ENCODE assay signal across 11 mouse cellular contexts in the genomic region with DNA sequence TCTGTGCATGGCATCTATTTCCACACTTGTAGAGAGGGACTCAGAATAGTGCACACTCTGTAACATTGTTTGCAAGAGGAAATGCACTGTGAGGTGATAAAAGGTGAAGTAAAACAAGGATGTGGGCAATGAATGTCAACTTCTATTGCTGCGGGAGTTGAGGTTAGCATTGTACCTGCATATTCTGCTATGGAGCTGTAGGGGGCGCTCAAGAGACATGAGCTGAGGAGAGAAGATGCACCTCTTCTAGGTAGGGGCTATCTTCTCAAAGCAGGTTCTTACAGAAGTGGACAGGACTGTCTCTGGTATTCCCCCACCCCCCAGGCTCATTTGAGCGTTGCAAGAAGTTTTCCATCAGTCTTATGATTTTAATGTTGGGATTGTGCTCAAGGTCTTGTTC. TPM values are rescaled to one million over a fixed set of nuclear protein-coding genes. Genes with fewer than 3 reads are reported as not detected.
DNase-seq lines count a peak whose midpoint lies in the region; TF ChIP-seq lines count a peak whose summit lies in the region.
"Had no signal": no experiment of that assay in that cellular context is flagged by ENCODE, and none has a peak within 500 bp of the region (broad histone marks: within the 10 kb centered on the region; RNA-seq: fewer than 3 reads in every experiment).

No protein-coding gene starts in this region.

- DNase-seq in kidney, adult 2 months: no peak
- DNase-seq in kidney, adult 8-10 months: no peak
- DNase-seq in thymus, postnatal 14 days: peak; percentile 13
- DNase-seq in thymus, adult 2 months: no peak
- peak; percentile 51 for DNase-seq in ZHBTc4 (ENCODE audit: low read depth, low spot score)
- no peak for DNase-seq in neural tube, embryonic 10.5 days (ENCODE audit: extremely low spot score, low spot score)
- DNase-seq in layer of hippocampus, adult 9-10 months (ENCODE audit: low spot score): no peak
- DNase-seq: cerebellum, adult 11-12 months had no signal

- 58% methylated on average over 3 of the region's 3 CpGs for WGBS in kidney, adult 2 months
- WGBS in thymus, adult 2 months: 31% methylated on average over 3 of the region's 3 CpGs

- peak; percentile 41; the same call in 1 of the 2 replicates for TF ChIP-seq CTCF in kidney, adult 2 months (conservative IDR thresholded peaks at IDR 0.05; ENCODE audit: insufficient read depth, insufficient read length, low read depth, low read length)
- no peak for TF ChIP-seq CTCF in thymus, adult 2 months (IDR thresholded peaks at IDR 0.05; ENCODE audit: borderline replicate concordance, control insufficient read depth, extremely low read depth, insufficient read depth, low read length, poor library complexity)

- H3K36me3 ChIP-seq in kidney, adult 2 months (ENCODE audit: control insufficient read depth, insufficient read depth, low read length): no peaks in the 10 kb centered on the region
- H3K36me3 ChIP-seq in thymus, adult 2 months (ENCODE audit: control insufficient read depth, insufficient read depth, low read length): no peaks in the 10 kb centered on the region
- H3K36me3 ChIP-seq: hindbrain, embryonic 15.5 days; limb, embryonic 13.5 days; neural tube, embryonic 13.5 days had no signal

- H3K27me3 ChIP-seq in kidney, adult 2 months (replicated peaks; ENCODE audit: control insufficient read depth, insufficient read depth, low read length): no peaks in the 10 kb centered on the region
- peaks cover 8% of the 10 kb centered on the region; the same call in 1 of the 2 replicates for H3K27me3 ChIP-seq in thymus, adult 2 months (ENCODE audit: control insufficient read depth, insufficient read depth, low read length)

- H3K4me1 ChIP-seq in kidney, adult 2 months (ENCODE audit: control insufficient read depth, insufficient read depth, low read length): no peaks in the 10 kb centered on the region
- H3K4me1 ChIP-seq in thymus, adult 2 months (replicated peaks; ENCODE audit: control insufficient read depth, insufficient read depth, low read length): no peaks in the 10 kb centered on the region

- no peak overlapping the region for H3K27ac ChIP-seq in kidney, adult 2 months (ENCODE audit: insufficient read depth, low read depth, low read length)
- H3K27ac ChIP-seq in thymus, adult 2 months (ENCODE audit: control insufficient read depth, insufficient read depth, low read length): no peak overlapping the region
- H3K27ac ChIP-seq: hindbrain, embryonic 15.5 days; limb, embryonic 13.5 days; neural tube, embryonic 13.5 days had no signal

- no peak overlapping the region for H3K4me3 ChIP-seq in kidney, adult 2 months (ENCODE audit: insufficient read depth, low read depth, low read length)
- H3K4me3 ChIP-seq in thymus, adult 2 months (ENCODE audit: control insufficient read depth, insufficient read depth, low read length): no peak overlapping the region
- H3K4me3 ChIP-seq: hindbrain, embryonic 15.5 days; limb, embryonic 13.5 days; neural tube, embryonic 13.5 days had no signal

- TF ChIP-seq POLR2A in kidney, adult 2 months (IDR thresholded peaks at IDR 0.05; ENCODE audit: low read depth, low read length): no peak
- TF ChIP-seq POLR2A in thymus, adult 2 months (IDR thresholded peaks at IDR 0.05; ENCODE audit: control insufficient read depth, extremely low read depth, insufficient read depth, low read length, poor library complexity): no peak

RNA-seq across cellular contexts. Expression of a gene that starts 3.7 kb away (rescaled TPM):
- polyA plus RNA-seq in kidney, adult 2 months (2012; rRNA removed): 0.41 and 0.45 TPM in 2 replicates
- polyA plus RNA-seq in thymus, adult 2 months (2012; rRNA removed): 0.51 and 0.60 TPM in 2 replicates

Comparison
In these comparisons a context has a peak if more than half of its experiments do, and no peak if none do; other contexts are left out.
1. DNase-seq: peak in thymus, postnatal 14 days (single experiment) and ZHBTc4 (single experiment); none in kidney, adult 2 months (single experiment), kidney, adult 8-10 months (0 of 2), thymus, adult 2 months (single experiment), neural tube, embryonic 10.5 days (single experiment) and layer of hippocampus, adult 9-10 months (single experiment).